Mouse (Mus musculus): ENCODE results near the gene Rad54l. TPM values are rescaled to one million over a fixed set of nuclear protein-coding genes. Genes with fewer than 3 reads are reported as not detected.

Gene Rad54l
- total and polyA plus RNA-seq, 2 experiments from 2014 or later, result 3.8 to 7.7 TPM

GRCm38 (mm10) chr4:116063855-116064254 lies 59.6 kb downstream of the Rad54l start:
- WGBS, result 10% methylated on average over 1 of the region's 1 CpGs

GRCm38 (mm10) chr4:116059012-116059726 lies 64.3 kb downstream of the Rad54l start:
- Histone ChIP-seq H3K4me3 (ENCODE audit: low read depth, low read length) (no peak overlapping the region), H3K4me2 (ENCODE audit: low read depth, low read length) (no peak overlapping the region), H3K27me3 (ENCODE audit: control insufficient read depth, insufficient read depth, low read length) (no peaks in the 10 kb centered on the region), H3K9me3 (replicated peaks; ENCODE audit: control insufficient read depth, low read length) (no peaks in the 10 kb centered on the region), H3K36me3 (replicated peaks; ENCODE audit: control insufficient read depth, insufficient read depth, low read length) (no peaks in the 10 kb centered on the region), H3K4me1 (ENCODE audit: control insufficient read depth, insufficient read depth) (no peaks in the 10 kb centered on the region), H3K27ac (ENCODE audit: low read depth) (no peak overlapping the region), H3K9ac (replicated peaks; ENCODE audit: low read depth, low read length) (no peak overlapping the region)
- no peak for ATAC-seq (ENCODE audit: insufficient read depth, low read depth)
- 71% methylated on average over 5 of the region's 5 CpGs for WGBS
- no peak for DNase-seq (ENCODE audit: low spot score)
- TF ChIP-seq EP300 (IDR thresholded peaks at IDR 0.05; ENCODE audit: low read depth), result no peak
- no peak for TF ChIP-seq CTCF (IDR thresholded peaks at IDR 0.05; ENCODE audit: low read depth)

More at GRCm38 (mm10) chr4:116063855-116064254, 59.6 kb downstream of the Rad54l start:
- Histone ChIP-seq H3K4me2 (ENCODE audit: low read depth, low read length) (no peak overlapping the region), H3K4me1 (ENCODE audit: control insufficient read depth, insufficient read depth) (no peaks in the 10 kb centered on the region), H3K36me3 (replicated peaks; ENCODE audit: control insufficient read depth, insufficient read depth, low read length) (peaks cover 25% of the 10 kb centered on the region), H3K27me3 (ENCODE audit: control insufficient read depth, insufficient read depth, low read length) (no peaks in the 10 kb centered on the region), H3K9me3 (replicated peaks; ENCODE audit: control insufficient read depth, low read length) (no peaks in the 10 kb centered on the region), H3K4me3 (ENCODE audit: low read depth, low read length) (no peak overlapping the region), H3K9ac (replicated peaks; ENCODE audit: low read depth, low read length) (no peak overlapping the region), H3K27ac (ENCODE audit: low read depth) (no peak overlapping the region)
- ATAC-seq (ENCODE audit: insufficient read depth, low read depth), result no peak; the same call in 1 of the 2 replicates
- TF ChIP-seq EP300 (IDR thresholded peaks at IDR 0.05; ENCODE audit: low read depth), result no peak
- DNase-seq (ENCODE audit: low spot score), result no peak

- no peaks in the 10 kb centered on the region for H3K9me3 ChIP-seq (replicated peaks; ENCODE audit: control insufficient read depth, low read length)
- no peak overlapping the region for H3K27ac ChIP-seq (ENCODE audit: low read depth)
- H3K27me3 ChIP-seq (ENCODE audit: control insufficient read depth, insufficient read depth, low read length), result no peaks in the 10 kb centered on the region
- ATAC-seq (ENCODE audit: insufficient read depth, low read depth) (no peak), DNase-seq (ENCODE audit: low spot score) (no peak)
- 0% methylated on average over 1 of the region's 1 CpGs for WGBS
- no peaks in the 10 kb centered on the region for H3K36me3 ChIP-seq (replicated peaks; ENCODE audit: control insufficient read depth, insufficient read depth, low read length)
- H3K4me1 ChIP-seq (ENCODE audit: control insufficient read depth, insufficient read depth), result peaks cover 1% of the 10 kb centered on the region; the same call in 1 of the 2 replicates
- no peak overlapping the region for H3K4me3 ChIP-seq (ENCODE audit: low read depth, low read length)
- TF ChIP-seq EP300 (IDR thresholded peaks at IDR 0.05; ENCODE audit: low read depth) (no peak), CTCF (IDR thresholded peaks at IDR 0.05; ENCODE audit: low read depth) (no peak)
- H3K9ac ChIP-seq (replicated peaks; ENCODE audit: low read depth, low read length), result no peak overlapping the region
- no peak overlapping the region for H3K4me2 ChIP-seq (ENCODE audit: low read depth, low read length)
Observed at GRCm38 (mm10) chr4:116057559-116057958, 65.9 kb downstream of the Rad54l start.

GRCm38 (mm10) chr4:116053399-116053961 lies 70.0 kb downstream of the Rad54l start, which contains the start of gene Nsun4:
Nsun4 (minus strand) TSS chr4:116053876.
- Histone ChIP-seq H3K9me3 (replicated peaks; ENCODE audit: control insufficient read depth, low read length) (no peaks in the 10 kb centered on the region), H3K4me1 (ENCODE audit: control insufficient read depth, insufficient read depth) (peaks cover 4% of the 10 kb centered on the region; the same call in 1 of the 2 replicates), H3K9ac (replicated peaks; ENCODE audit: low read depth, low read length) (peak within 1 kb of the TSS; percentile 49), H3K4me2 (ENCODE audit: low read depth, low read length) (peak within 1 kb of the TSS; percentile 85), H3K36me3 (replicated peaks; ENCODE audit: control insufficient read depth, insufficient read depth, low read length) (0 out of 2 replicates have a peak, but pooled peaks cover 2% of the 10 kb centered on the region), H3K27me3 (ENCODE audit: control insufficient read depth, insufficient read depth, low read length) (no peaks in the 10 kb centered on the region), H3K27ac (ENCODE audit: low read depth) (peak within 1 kb of the TSS; percentile 93), H3K4me3 (ENCODE audit: low read depth, low read length) (peak within 1 kb of the TSS; percentile 62)
- ATAC-seq (ENCODE audit: insufficient read depth, low read depth), result peak; percentile 95
- TF ChIP-seq CTCF (IDR thresholded peaks at IDR 0.05; ENCODE audit: low read depth) (no peak), EP300 (IDR thresholded peaks at IDR 0.05; ENCODE audit: low read depth) (no peak)
- under 1% methylated on average over 35 of the region's 35 CpGs for WGBS
- peak; percentile 93 for DNase-seq (ENCODE audit: low spot score)

GRCm38 (mm10) chr4:116052526-116053293 lies 70.8 kb downstream of the Rad54l start:
- Histone ChIP-seq H3K9ac (replicated peaks; ENCODE audit: low read depth, low read length) (peak overlapping the region; percentile 49), H3K27me3 (ENCODE audit: control insufficient read depth, insufficient read depth, low read length) (no peaks in the 10 kb centered on the region), H3K4me2 (ENCODE audit: low read depth, low read length) (peak overlapping the region; percentile 85), H3K4me1 (ENCODE audit: control insufficient read depth, insufficient read depth) (peaks cover 4% of the 10 kb centered on the region; the same call in 1 of the 2 replicates), H3K27ac (ENCODE audit: low read depth) (peak overlapping the region; percentile 93), H3K4me3 (ENCODE audit: low read depth, low read length) (peak overlapping the region; percentile 62), H3K9me3 (replicated peaks; ENCODE audit: control insufficient read depth, low read length) (no peaks in the 10 kb centered on the region), H3K36me3 (replicated peaks; ENCODE audit: control insufficient read depth, insufficient read depth, low read length) (0 out of 2 replicates have a peak, but pooled peaks cover 10% of the 10 kb centered on the region)
- ATAC-seq (ENCODE audit: insufficient read depth, low read depth) (peak; percentile 28; the same call in 1 of the 2 replicates), DNase-seq (ENCODE audit: low spot score) (peak; percentile 24)
- 9% methylated on average over 21 of the region's 22 CpGs for WGBS
- TF ChIP-seq CTCF (IDR thresholded peaks at IDR 0.05; ENCODE audit: low read depth) (peak; percentile 30), EP300 (IDR thresholded peaks at IDR 0.05; ENCODE audit: low read depth) (no peak)
